Mouse (Mus musculus) CH12.LX (cell line): ENCODE data around the gene Idh1. TPM values are rescaled to one million over a fixed set of nuclear protein-coding genes. Genes with fewer than 3 reads are reported as not detected.

Source experiments
- DNase-seq: peaks from one replicate; pipeline ENCODE4 v3.0.0-alpha.2; 2013; ENCODE audit errors: extremely low read depth
- H3K27ac ChIP-seq: 2 replicates; pipeline ENCODE4 v1.5.1; 2012; ENCODE audit warnings: low read depth, mild to moderate bottlenecking, control low read depth, moderate library complexity; ENCODE audit not compliant: insufficient read depth
- H3K27me3 ChIP-seq: replicated peaks from 2 replicates; pipeline ENCODE3; 2012; ENCODE audit warnings: inconsistent platforms
- H3K36me3 ChIP-seq, 2 experiments: replicated peaks in 1 of 2; 2 replicates each; pipeline versions ENCODE3 to v1.6.1; 2012; ENCODE audit warnings: inconsistent platforms in 1 of 2, low read length in 1 of 2, mild to moderate bottlenecking in 1 of 2, mixed read lengths in 1 of 2, moderate library complexity in 1 of 2; ENCODE audit not compliant: control insufficient read depth in 1 of 2, insufficient read depth in 1 of 2
- H3K4me1 ChIP-seq, 2 experiments: 2 replicates each; pipeline ENCODE4 v1.6.1; 2012; ENCODE audit warnings: inconsistent platforms in 1 of 2, moderate library complexity in 1 of 2; ENCODE audit not compliant: insufficient read depth in 2 of 2, control insufficient read depth in 1 of 2
- H3K4me2 ChIP-seq: 2 replicates; pipeline ENCODE4 v1.6.1; 2012; ENCODE audit warnings: low read depth, mild to moderate bottlenecking, control low read depth; ENCODE audit not compliant: poor library complexity, insufficient read depth, severe bottlenecking
- H3K4me3 ChIP-seq, 3 experiments: fragments of 150-350 bp in 1 of 3; sonication (generic) in 1 of 3; replicated peaks in 1 of 3; 2 replicates each; pipeline versions ENCODE3 to v1.5.1; 2011 to 2012; ENCODE audit warnings: low read depth in 2 of 3, low read length in 2 of 3, mild to moderate bottlenecking in 2 of 3, moderate library complexity in 2 of 3, control low read depth in 1 of 3, improper control_type of control experiment in 1 of 3, inconsistent platforms in 1 of 3, mixed read lengths in 1 of 3; ENCODE audit not compliant: poor library complexity in 1 of 3
- H3K79me2 ChIP-seq: replicated peaks from 2 replicates; pipeline ENCODE4 v1.6.1; 2012; ENCODE audit warnings: mild to moderate bottlenecking, moderate library complexity; ENCODE audit not compliant: control insufficient read depth, poor library complexity, insufficient read depth, severe bottlenecking; ENCODE audit errors: extremely low read depth
- H3K9ac ChIP-seq: 2 replicates; pipeline ENCODE4 v1.6.1; 2012; ENCODE audit warnings: low read depth, mild to moderate bottlenecking, control low read depth, moderate library complexity; ENCODE audit not compliant: insufficient read depth
- H3K9me3 ChIP-seq: replicated peaks from 2 replicates; pipeline ENCODE3; 2012; ENCODE audit warnings: low read length, inconsistent platforms, mixed read lengths
- CHD1 ChIP-seq: IDR thresholded peaks from 2 replicates; pipeline ENCODE4 v1.6.1; 2012; ENCODE audit warnings: low read depth, low read length, improper control_type of control experiment, inconsistent platforms
- CHD2 ChIP-seq: IDR thresholded peaks from 2 replicates; pipeline ENCODE4 v1.6.1; 2011; ENCODE audit warnings: low read length, improper control_type of control experiment
- ETS1 ChIP-seq: conservative IDR thresholded peaks from 2 replicates; pipeline ENCODE4 v1.6.1; 2012; ENCODE audit warnings: low read depth, mild to moderate bottlenecking, inconsistent platforms, low read length, improper control_type of control experiment, moderate library complexity
- IRF4 ChIP-seq: IDR thresholded peaks from 2 replicates; pipeline ENCODE4 v1.6.1; 2014; ENCODE audit warnings: low read depth, mild to moderate bottlenecking, inconsistent platforms, low read length, improper control_type of control experiment
- JUN ChIP-seq: IDR thresholded peaks from 2 replicates; pipeline ENCODE4 v1.6.1; 2011; ENCODE audit warnings: low read depth, mild to moderate bottlenecking, low read length, improper control_type of control experiment, moderate library complexity; ENCODE audit not compliant: insufficient read depth
- JUND ChIP-seq: conservative IDR thresholded peaks from 2 replicates; pipeline ENCODE4 v1.6.1; 2011; ENCODE audit warnings: low read depth, low read length, improper control_type of control experiment
- MEF2A ChIP-seq: IDR thresholded peaks from 2 replicates; pipeline ENCODE4 v1.6.1; 2014; ENCODE audit warnings: low read depth, mild to moderate bottlenecking, inconsistent platforms, low read length, improper control_type of control experiment, borderline replicate concordance
- MXI1 ChIP-seq: IDR thresholded peaks from 2 replicates; pipeline ENCODE4 v1.6.1; 2011; ENCODE audit warnings: mild to moderate bottlenecking, low read depth, low read length, improper control_type of control experiment
- MYC ChIP-seq: IDR thresholded peaks from 2 replicates; pipeline ENCODE4 v1.6.1; 2011; ENCODE audit warnings: low read depth, mild to moderate bottlenecking, improper control_type of control experiment, low read length
- NRF1 ChIP-seq: IDR thresholded peaks from 2 replicates; pipeline ENCODE4 v1.6.1; 2014; ENCODE audit warnings: low read depth, mild to moderate bottlenecking, inconsistent platforms, low read length, improper control_type of control experiment, moderate library complexity
- POLR2A ChIP-seq: IDR thresholded peaks from 2 replicates; pipeline ENCODE4 v1.6.1; 2011; ENCODE audit warnings: low read depth, mild to moderate bottlenecking, improper control_type of control experiment, low read length
- RAD21 ChIP-seq: IDR thresholded peaks from 2 replicates; pipeline ENCODE4 v1.6.1; 2011; ENCODE audit warnings: low read depth, mild to moderate bottlenecking, low read length, improper control_type of control experiment, moderate library complexity
- RCOR1 ChIP-seq: conservative IDR thresholded peaks from 2 replicates; pipeline ENCODE4 v1.6.1; 2012; ENCODE audit warnings: low read depth, mild to moderate bottlenecking, inconsistent platforms, low read length, improper control_type of control experiment
- SIN3A ChIP-seq: IDR thresholded peaks from 2 replicates; pipeline ENCODE4 v1.6.1; 2012; ENCODE audit warnings: low read length, improper control_type of control experiment, inconsistent platforms
- TBP ChIP-seq: conservative IDR thresholded peaks from 2 replicates; pipeline ENCODE4 v1.6.1; 2011; ENCODE audit warnings: low read depth, low read length, improper control_type of control experiment
- UBTF ChIP-seq: IDR thresholded peaks from 2 replicates; pipeline ENCODE4 v1.6.1; 2012; ENCODE audit warnings: low read depth, mild to moderate bottlenecking, inconsistent platforms, low read length, improper control_type of control experiment, moderate library complexity
- USF2 ChIP-seq: conservative IDR thresholded peaks from 2 replicates; pipeline ENCODE4 v1.6.1; 2011; ENCODE audit warnings: low read depth, low read length, improper control_type of control experiment
- ZMIZ1 ChIP-seq: IDR thresholded peaks from 2 replicates; pipeline ENCODE4 v1.6.1; 2012; ENCODE audit warnings: low read depth, mild to moderate bottlenecking, inconsistent platforms, low read length, improper control_type of control experiment
- dilution Hi-C: fragments of 300-500 bp; cut with MboI; formaldehyde crosslinking; loops from 2 replicates; pipeline ENCODE4 v1.14.3; 2020; ENCODE audit warnings: low sequenced_read_pairs; ENCODE audit not compliant: extremely low pct_unique_long_range_greater_than_20kb, extremely low pct_ligation_motif_present
- in situ Hi-C: fragments of 300-500 bp; cut with MboI; formaldehyde crosslinking; loops from 3 replicates; pipeline ENCODE4 v1.14.3; 2019; ENCODE audit warnings: low sequenced_read_pairs, low pct_ligation_motif_present, low pct_unique_long_range_greater_than_20kb, mixed read lengths
- polyA plus RNA-seq: library from polyadenylated mRNA; unstranded; fragments of >175 nt; gene quantifications from 2 replicates; pipeline ENCODE4 v1.2.1, GENCODE M21; 2012; ENCODE audit warnings: low read depth; ENCODE audit not compliant: insufficient read length
- total RNA-seq, 2 experiments: library from RNA; depleted of rRNA; stranded (reverse); fragments of 300-350 nt in 1 of 2; fragments of >200 nt in 1 of 2; gene quantifications; 2 replicates each; pipeline ENCODE4 v1.2.3; 2012 to 2014

Gene Idh1
- total and polyA plus RNA-seq, 3 experiments = 9.3 to 23.4 (median 11.1) TPM

GRCm38 (mm10) chr1:65132833-65133232, 53.5 kb downstream of the Idh1 start:
- in situ Hi-C loops = no loop called here
- Histone ChIP-seq H3K36me3 (no peaks in the 10 kb centered on the region), H3K4me2 (no peak overlapping the region), H3K9ac (no peak overlapping the region), H3K79me2 (no peaks in the 10 kb centered on the region), H3K4me1 (peaks cover 0 to 3% of the 10 kb centered on the region in 2 experiments; a peak in 1 of 4 replicates), H3K4me3 (no peak overlapping the region), H3K27me3 (no peaks in the 10 kb centered on the region), H3K9me3 (no peaks in the 10 kb centered on the region), H3K27ac (no peak overlapping the region)
- dilution Hi-C loops = no loop called here
- no peak for TF ChIP-seq RCOR1
- TF ChIP-seq TBP = no peak
- no peak for DNase-seq

GRCm38 (mm10) chr1:65131671-65132070, 54.6 kb downstream of the Idh1 start:
- Histone ChIP-seq H3K4me1 (peaks cover 0 to 3% of the 10 kb centered on the region in 2 experiments; a peak in 1 of 4 replicates), H3K4me2 (no peak overlapping the region), H3K9me3 (no peaks in the 10 kb centered on the region), H3K4me3 (no peak overlapping the region), H3K27me3 (no peaks in the 10 kb centered on the region), H3K9ac (no peak overlapping the region), H3K79me2 (no peaks in the 10 kb centered on the region), H3K27ac (no peak overlapping the region), H3K36me3 (no peaks in the 10 kb centered on the region)
- dilution Hi-C loops = no loop called here
- DNase-seq = no peak
- TF ChIP-seq RCOR1 (no peak), MEF2A (no peak), RAD21 (no peak), MXI1 (no peak), TBP (no peak), IRF4 (no peak), SIN3A (no peak), JUN (no peak), ZMIZ1 (no peak), ETS1 (no peak), MYC (no peak), NRF1 (no peak), POLR2A (no peak), CHD2 (no peak), JUND (no peak), CHD1 (no peak), UBTF (no peak), USF2 (no peak)
- in situ Hi-C loops = no loop called here
